Mouse (Mus musculus): Measurements from ENCODE around the gene Slc6a17.
A peak's percentile ranks its signal among the peaks of the same experiment; 100 is the strongest.

Gene Slc6a17

DNA sequence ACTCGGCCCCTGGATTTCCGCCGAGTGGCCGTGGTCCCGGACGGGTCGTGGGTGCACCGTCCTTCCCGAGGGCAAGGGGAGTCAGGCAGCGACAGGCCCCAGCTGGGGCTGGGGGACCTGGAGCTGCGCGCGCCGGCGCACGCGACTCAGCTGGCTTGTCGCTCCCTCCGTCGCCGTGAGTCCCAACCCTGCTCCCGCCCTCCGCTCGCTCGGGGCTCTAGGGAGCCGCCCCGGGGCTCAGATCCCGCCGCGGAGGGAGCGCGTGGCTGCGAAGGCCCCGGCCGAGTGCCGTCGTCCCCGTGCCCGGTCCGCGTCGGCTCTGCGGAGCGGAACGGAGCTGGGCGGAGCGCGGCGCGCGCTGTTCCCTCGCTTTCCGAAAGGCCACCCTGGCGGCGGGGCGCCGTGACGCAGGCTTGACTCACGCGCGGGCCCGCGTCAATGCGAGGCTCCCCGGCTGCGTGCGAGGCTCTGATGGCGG is at the start of gene Slc6a17:
Gene Slc6a17 (minus strand): TSS at position 388 of the 478 bp plus-strand sequence.
- DNase-seq (ENCODE audit: low read depth): no peak

- no peak for DNase-seq (ENCODE audit: low read depth)
Measured at GRCm38 (mm10) chr3:107565331-107565730, 47.5 kb upstream of the Slc6a17 start.

GRCm38 (mm10) chr3:107563880-107564279 is 46.1 kb upstream of the Slc6a17 start:
- DNase-seq (ENCODE audit: low read depth): no peak

DNA sequence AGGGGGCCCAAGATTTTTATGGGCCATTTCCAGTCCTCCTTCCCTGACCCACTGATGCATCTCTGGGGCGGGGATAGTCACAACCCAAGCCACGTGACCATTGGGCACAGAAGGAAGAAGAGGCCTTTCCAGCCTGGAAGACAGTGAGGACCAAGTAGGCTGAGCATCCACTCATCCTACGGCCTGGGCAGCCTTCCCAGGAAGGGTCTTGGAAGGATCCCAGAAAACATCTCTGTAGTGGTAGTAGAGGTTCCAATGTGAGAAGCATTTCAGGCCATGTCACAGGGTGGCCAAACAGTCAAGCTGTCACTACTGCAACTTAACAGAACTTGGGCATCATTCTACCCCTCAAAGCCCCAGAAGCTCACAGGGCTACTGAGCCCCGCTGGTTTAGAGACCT is 44.8 kb upstream of the Slc6a17 start:
- DNase-seq (ENCODE audit: low read depth): no peak

- no peak for DNase-seq (ENCODE audit: low read depth)
Measured at GRCm38 (mm10) chr3:107562104-107562503, 44.3 kb upstream of the Slc6a17 start.

GRCm38 (mm10) chr3:107559183-107559582 is 41.4 kb upstream of the Slc6a17 start:
- peak; percentile 39 for DNase-seq (ENCODE audit: low read depth)

GRCm38 (mm10) chr3:107558740-107559139 is 40.9 kb upstream of the Slc6a17 start:
- DNase-seq (ENCODE audit: low read depth): no peak

GRCm38 (mm10) chr3:107554842-107555241 is 37.0 kb upstream of the Slc6a17 start, which contains the start of gene Ubl4b:
Gene Ubl4b (minus strand): TSS chr3:107555073.
- DNase-seq (ENCODE audit: low read depth): no peak

GRCm38 (mm10) chr3:107550409-107551049 is 32.7 kb upstream of the Slc6a17 start:
- no peak for DNase-seq (ENCODE audit: low read depth)

DNA sequence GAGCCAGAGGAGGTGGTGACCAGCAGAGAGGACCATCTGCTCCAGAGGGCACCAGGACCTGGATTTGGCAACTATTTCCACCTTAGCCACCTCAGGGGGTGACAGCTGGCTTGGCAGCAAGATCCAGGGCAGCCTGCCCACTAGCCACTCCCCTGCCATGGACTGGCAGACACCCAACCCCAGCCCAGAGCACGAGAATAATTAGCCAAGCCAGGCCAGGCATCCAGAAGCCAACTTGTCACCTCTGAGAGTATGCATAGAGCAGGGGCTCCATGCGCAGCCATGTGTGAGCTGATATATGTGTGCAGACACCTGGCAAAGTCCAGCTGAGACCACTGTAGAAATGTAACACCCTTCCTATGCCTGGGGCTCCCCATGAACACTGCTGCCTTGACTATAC is 29.1 kb upstream of the Slc6a17 start:
- no peak for DNase-seq (ENCODE audit: low read depth)

DNA sequence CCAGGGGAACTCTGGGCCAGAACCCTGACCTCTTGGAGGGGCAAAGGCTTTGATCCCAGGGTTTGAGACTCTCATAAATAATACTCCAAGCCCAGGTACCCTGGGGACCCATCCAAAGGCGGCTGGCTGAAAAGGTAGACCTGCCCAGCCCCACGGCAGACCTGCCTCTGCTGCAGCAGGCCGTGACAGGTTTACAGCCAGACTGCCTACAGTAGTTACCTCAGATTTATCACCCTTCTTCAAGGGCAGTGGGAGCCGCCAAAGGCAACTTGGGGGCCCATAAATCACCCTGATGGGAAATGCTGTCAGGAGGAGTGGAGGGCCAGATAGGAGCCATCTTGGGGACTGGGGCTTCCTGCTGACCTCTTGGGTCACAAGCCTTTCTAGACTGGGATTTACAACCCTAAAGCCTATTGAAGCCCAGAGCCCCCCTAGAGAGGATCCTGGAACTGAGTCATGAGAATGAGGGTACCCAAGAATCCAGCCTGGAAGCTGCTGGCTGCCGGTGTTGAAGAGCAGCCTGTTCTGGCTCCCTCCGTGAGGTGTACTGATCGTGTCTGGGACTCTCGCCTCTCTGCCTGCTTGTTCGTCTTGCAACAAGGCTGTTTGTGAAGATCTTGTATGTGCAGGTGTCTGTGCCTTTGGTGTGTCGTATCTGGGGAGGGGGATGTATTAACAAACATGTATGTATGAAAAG is 28.0 kb upstream of the Slc6a17 start:
- DNase-seq (ENCODE audit: low read depth): no peak

DNA sequence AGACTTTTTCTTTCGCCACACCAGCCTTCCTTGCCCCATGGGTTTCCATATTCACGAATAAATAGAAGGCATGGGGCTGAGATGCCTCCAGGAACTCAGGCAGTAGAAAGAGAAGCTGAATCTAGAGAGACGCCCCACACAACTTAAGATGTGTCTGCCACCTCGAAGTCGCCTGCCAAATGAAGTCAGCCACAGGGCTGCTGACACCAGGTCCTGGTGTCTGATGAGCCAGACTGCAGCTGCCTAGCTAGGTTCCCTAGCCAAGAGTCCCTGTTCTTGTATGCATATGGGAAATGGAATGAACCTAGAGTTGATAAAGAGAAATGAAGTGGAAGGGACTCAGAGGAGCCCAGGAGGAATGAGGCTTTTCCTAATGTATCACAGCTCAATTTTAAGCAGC is 27.5 kb upstream of the Slc6a17 start:
- no peak for DNase-seq (ENCODE audit: low read depth)

- no peak for DNase-seq (ENCODE audit: low read depth)
Measured at GRCm38 (mm10) chr3:107543158-107544080, 25.6 kb upstream of the Slc6a17 start.

GRCm38 (mm10) chr3:107542584-107542983 is 24.8 kb upstream of the Slc6a17 start:
- DNase-seq (ENCODE audit: low read depth): no peak

- DNase-seq (ENCODE audit: low read depth): no peak
Measured at GRCm38 (mm10) chr3:107537504-107537889, 19.7 kb upstream of the Slc6a17 start.

DNA sequence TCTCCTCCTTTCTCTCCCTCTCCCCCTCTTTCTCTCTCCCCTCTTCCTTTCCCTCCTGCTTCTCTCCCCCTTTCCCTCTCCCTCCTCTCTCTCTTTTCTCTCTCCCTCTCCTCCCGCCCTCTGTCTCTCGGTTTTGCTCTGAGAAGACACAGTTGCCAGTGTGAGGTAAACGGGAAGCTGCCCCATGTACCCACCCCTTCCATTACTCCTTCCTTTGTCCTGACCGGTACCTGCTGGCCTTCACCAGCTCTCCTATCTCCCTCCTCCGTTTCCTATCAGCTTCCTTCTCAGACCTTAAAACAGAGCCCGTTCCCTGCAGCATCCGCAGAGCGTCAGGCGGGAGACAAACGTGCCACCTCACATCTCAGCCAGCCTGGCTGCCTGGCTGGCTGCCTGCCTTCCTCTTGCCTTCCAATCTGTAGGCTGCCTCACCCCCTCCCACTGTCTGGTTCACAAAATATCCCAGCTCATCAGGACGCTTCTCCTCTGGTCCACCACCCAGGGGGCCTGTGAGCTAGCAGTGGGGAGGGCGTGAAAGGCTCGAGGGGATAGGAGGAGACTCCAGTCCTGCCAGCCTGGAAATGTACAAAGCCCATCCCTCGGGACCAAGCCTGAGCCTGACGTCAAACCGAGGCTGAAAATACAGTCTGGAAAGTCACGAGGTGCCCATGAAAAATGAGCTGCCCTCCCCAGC is 19.1 kb upstream of the Slc6a17 start:
- DNase-seq (ENCODE audit: low read depth): peak; percentile 63

DNA sequence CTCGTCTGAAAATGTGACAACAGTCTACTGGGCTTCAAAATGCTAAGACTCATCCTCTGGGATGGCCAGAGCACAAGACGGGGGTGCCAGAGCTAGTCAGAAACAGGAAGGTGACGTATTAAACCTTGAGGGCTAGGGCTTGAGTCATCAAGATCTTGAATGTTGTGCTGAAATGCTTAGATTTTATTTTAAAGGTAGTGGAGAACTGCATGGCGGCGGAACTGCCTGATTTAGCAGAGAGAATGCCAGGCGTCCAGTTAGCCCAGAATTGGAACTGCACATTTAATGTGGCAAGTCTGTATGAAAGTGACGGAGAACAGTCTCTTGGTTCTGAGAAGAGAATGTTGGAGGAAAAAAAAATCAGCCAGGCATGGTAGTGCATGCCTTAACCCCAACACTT is 17.1 kb upstream of the Slc6a17 start:
- DNase-seq (ENCODE audit: low read depth): no peak

GRCm38 (mm10) chr3:107533532-107533931 is 15.7 kb upstream of the Slc6a17 start:
- DNase-seq (ENCODE audit: low read depth): no peak

DNA sequence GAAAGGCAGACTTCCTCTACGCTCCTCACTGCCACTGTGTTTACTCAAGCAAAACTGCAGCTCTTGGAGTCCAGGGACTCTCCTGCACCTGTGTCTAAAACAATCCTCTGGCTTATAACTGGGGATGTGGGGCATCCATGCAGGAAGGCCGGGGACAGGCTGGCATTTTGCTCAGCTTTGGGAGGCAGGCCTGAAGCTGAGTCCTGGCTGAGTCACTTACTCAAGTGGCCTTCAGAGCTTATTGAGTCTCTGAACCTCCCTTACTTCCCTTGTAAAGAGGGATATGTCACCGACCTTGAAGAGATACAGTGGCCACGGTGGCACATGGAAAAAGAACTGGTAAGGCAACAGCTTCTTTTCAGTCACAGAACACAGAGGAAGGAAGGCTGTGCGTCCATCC is 12.8 kb upstream of the Slc6a17 start:
- DNase-seq (ENCODE audit: low read depth): no peak

- no peak for DNase-seq (ENCODE audit: low read depth)
Measured at GRCm38 (mm10) chr3:107529182-107529581, 11.4 kb upstream of the Slc6a17 start.

DNA sequence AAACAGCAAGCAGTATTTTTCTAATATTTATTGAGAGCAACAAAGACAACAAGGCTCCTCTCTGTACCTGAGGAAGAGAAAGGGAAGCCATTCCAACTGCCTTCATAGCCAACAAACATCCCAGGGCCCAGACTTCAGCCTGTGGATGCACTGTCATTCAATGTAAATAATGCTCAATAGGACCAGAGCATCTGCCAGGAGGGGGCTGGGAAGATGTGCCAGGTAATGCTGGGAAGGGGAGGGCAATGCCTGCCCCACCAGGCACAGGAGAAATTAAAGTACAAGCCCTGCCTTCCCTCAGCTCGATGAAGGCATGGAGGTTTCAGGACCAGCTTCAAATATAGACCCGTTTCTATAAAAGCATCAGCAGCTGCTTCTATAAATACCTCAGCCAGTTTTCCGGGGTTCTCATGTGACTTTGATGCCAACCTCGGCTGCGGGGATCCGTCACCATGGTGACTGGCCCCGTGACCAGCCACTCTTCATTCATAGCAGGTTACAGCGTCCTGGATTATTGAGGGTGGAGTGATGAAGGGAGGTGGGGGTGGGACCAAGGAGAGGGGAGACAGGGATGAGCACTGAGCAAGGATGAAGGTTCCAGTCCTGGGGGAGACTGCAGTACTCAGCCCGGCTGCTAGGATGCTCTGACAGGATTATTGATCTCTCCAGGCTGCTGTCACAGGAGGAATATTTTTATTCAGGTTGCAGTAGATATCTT is 10.7 kb upstream of the Slc6a17 start:
- no peak for DNase-seq (ENCODE audit: low read depth)

Data from fibroblast of lung, adult 2 months (primary cell).